ENCODE assay signal across 15 mouse cellular contexts in the genomic region with DNA sequence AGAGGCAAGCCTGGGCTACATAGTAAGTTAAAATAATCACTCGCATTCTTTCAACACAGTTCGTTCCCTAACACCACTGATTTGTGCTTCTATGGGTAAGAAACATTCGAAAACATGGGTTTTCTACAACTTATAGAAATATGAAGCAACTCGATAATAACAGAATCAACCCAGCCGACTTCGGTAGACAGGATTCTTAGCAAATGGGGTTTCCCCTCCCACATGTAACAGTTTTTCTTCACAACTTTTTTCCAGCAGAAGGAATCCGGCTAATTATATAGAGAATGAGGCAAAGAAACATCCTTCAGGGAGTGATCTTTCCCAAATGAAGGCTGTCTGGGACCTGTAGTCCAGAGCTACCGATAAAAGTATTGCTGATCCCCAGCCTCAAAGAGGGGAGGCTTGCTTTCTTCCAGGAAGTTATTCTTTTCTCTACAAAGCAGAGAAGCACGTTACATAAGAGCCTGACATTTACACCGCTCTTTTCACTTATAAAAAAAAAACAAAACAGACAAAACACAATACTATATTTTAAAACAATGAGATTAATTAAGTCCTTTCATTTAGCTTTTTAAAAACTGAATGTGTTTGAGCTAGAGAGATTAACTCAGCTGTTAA.
"Had no signal": no experiment of that assay in that cellular context is flagged by ENCODE, and none has a peak within 500 bp of the region (broad histone marks: within the 10 kb centered on the region; RNA-seq: fewer than 3 reads in every experiment).

No protein-coding gene starts in this region.

- H3K36me3 ChIP-seq: limb, embryonic 13.5 days; liver, embryonic 12.5 days; liver, embryonic 15.5 days; lung, embryonic 15.5 days had no signal

- H3K4me3 ChIP-seq: limb, embryonic 13.5 days; liver, embryonic 12.5 days; liver, embryonic 15.5 days; lung, embryonic 15.5 days had no signal

- H3K27me3 ChIP-seq: limb, embryonic 13.5 days; liver, embryonic 12.5 days; liver, embryonic 15.5 days; lung, embryonic 15.5 days had no signal

- H3K9ac ChIP-seq: limb, embryonic 13.5 days; liver, embryonic 12.5 days; liver, embryonic 15.5 days; lung, embryonic 15.5 days had no signal

- H3K4me2 ChIP-seq: limb, embryonic 13.5 days; liver, embryonic 12.5 days; liver, embryonic 15.5 days; lung, embryonic 15.5 days; midbrain, embryonic 11.5 days had no signal

- H3K27ac ChIP-seq: limb, embryonic 13.5 days; liver, embryonic 12.5 days; liver, embryonic 15.5 days; lung, embryonic 15.5 days had no signal

- H3K4me1 ChIP-seq: limb, embryonic 13.5 days had no signal

- DNase-seq: kidney, adult 9 months; kidney, postnatal 14 days; kidney, postnatal 4 days; left cerebral cortex, postnatal 4 days; liver; lung, adult 18-20 months; lung, postnatal 10 days; lung, postnatal 4 days; midbrain, embryonic 14.5 days; thymus, postnatal 25 days had no signal

- H3K9me3 ChIP-seq: limb, embryonic 13.5 days; liver, embryonic 12.5 days; liver, embryonic 15.5 days; lung, embryonic 15.5 days had no signal

- ATAC-seq: liver, embryonic 12.5 days had no signal
